Mouse (Mus musculus): ENCODE data around the gene Gpc1. TPM values are rescaled to one million over a fixed set of nuclear protein-coding genes. Genes with fewer than 3 reads are reported as not detected.
A peak's percentile ranks its signal among the peaks of the same experiment; 100 is the strongest.

Gene Gpc1
- polyA plus RNA-seq, 1 experiment from 2014 or later = 65.7 TPM

DNA sequence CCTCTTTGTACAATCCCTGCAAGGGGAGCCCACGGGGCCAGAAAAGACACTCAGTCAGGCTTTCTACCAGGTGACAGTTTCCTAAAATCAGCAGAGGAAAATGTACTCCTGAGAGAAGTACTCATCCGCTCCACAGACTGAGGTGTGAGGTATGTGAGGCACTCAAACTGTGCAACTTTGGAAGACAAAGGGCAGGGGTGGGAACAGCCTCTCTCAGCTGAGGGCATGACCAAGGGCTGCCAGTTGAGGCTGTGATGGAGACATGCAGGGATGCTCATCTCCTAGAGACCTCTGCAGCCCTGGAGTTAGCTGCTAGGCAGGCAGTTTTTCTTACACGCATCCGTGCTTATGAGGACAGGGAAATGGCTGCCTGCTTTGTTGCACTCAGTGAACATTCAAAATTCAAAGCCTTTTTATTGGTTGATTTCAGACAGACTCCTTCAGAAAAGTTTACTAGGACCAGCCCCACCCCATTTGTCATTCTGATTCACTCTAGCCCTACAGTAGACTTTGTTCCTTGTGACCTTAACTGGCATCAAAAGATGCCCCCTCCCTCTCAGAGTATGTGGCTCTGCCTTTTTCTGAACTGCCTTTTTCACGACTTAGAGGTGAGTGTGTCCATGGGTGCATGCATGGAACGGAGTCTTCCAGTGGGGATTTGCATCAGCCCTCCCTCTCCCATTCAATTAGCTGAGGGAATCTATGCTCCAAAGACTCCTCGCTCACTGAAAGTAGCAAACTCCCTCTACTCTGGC is 57.6 kb downstream of the Gpc1 start:
- Histone ChIP-seq H3K4me1 (ENCODE audit: control insufficient read depth, insufficient read depth, low read length) (no peaks in the 10 kb centered on the region), H3K27ac (ENCODE audit: low read depth, low read length) (no peak overlapping the region), H3K27me3 (ENCODE audit: control insufficient read depth, insufficient read depth, low read length) (no peaks in the 10 kb centered on the region), H3K9me3 (ENCODE audit: control insufficient read depth, low read length) (no peaks in the 10 kb centered on the region), H3K9ac (replicated peaks; ENCODE audit: low read depth, low read length) (no peak overlapping the region), H3K4me2 (ENCODE audit: low read depth, low read length) (no peak overlapping the region), H3K4me3 (ENCODE audit: low read depth, low read length) (no peak overlapping the region), H3K36me3 (ENCODE audit: control insufficient read depth, insufficient read depth, low read length) (no peaks in the 10 kb centered on the region)
- ATAC-seq (ENCODE audit: low read depth) = no peak
- 72% methylated on average over 7 of the region's 7 CpGs for WGBS

DNA sequence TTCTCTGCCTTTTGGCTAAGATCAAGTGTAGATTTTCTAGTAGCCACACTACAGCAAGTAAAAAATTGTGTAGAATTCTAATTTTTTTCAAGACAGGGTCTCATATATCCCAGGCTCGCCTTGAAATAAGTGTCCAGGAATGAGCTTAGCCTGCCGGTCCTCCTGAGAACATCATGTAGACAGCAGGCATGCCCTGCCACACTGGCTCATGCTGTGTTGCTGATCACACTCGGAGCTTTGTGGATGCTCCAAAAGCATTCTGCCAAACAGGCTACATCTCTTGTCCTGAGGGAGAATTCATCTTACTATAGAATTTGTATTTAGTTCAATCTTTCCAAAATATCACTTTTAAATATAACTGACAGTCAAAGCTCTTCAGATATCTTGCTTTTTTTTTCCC is 61.3 kb downstream of the Gpc1 start:
- 69% methylated on average over 3 of the region's 3 CpGs for WGBS

DNA sequence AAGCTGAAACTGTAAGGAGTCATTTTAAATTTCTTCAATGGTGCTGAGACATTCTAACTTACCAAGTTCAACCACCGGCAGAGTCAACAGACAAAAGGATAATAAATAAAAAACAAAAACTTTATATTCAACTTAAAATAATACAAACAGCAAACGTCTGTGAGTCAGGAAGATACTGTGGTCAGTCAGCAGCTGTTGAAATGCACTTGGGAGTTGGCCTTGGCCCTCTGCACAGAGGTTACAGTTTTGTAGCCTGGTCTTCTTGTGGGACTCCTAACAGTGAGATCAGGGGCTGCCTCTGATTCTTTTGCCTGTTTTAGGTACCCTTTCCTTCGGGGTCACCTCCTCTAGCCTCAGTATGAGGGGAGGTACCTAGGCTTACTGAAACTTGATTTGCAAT is 62.5 kb downstream of the Gpc1 start:
- H3K4me3 ChIP-seq (ENCODE audit: low read depth, low read length) = no peak overlapping the region
- WGBS = 76% methylated on average over 3 of the region's 3 CpGs
- no peak overlapping the region for H3K9ac ChIP-seq (replicated peaks; ENCODE audit: low read depth, low read length)
- no peak for ATAC-seq (ENCODE audit: low read depth)
- H3K9me3 ChIP-seq (ENCODE audit: control insufficient read depth, low read length) = no peaks in the 10 kb centered on the region
- no peak overlapping the region for H3K27ac ChIP-seq (ENCODE audit: low read depth, low read length)
- H3K27me3 ChIP-seq (ENCODE audit: control insufficient read depth, insufficient read depth, low read length) = no peaks in the 10 kb centered on the region
- H3K4me1 ChIP-seq (ENCODE audit: control insufficient read depth, insufficient read depth, low read length) = no peaks in the 10 kb centered on the region
- no peaks in the 10 kb centered on the region for H3K36me3 ChIP-seq (ENCODE audit: control insufficient read depth, insufficient read depth, low read length)
- H3K4me2 ChIP-seq (ENCODE audit: low read depth, low read length) = no peak overlapping the region

More for the DNA sequence above, 61.3 kb downstream of the Gpc1 start:
- Histone ChIP-seq H3K27me3 (ENCODE audit: control insufficient read depth, insufficient read depth, low read length) (no peaks in the 10 kb centered on the region), H3K27ac (ENCODE audit: low read depth, low read length) (no peak overlapping the region), H3K9me3 (ENCODE audit: control insufficient read depth, low read length) (no peaks in the 10 kb centered on the region), H3K4me2 (ENCODE audit: low read depth, low read length) (no peak overlapping the region), H3K9ac (replicated peaks; ENCODE audit: low read depth, low read length) (no peak overlapping the region), H3K36me3 (ENCODE audit: control insufficient read depth, insufficient read depth, low read length) (no peaks in the 10 kb centered on the region), H3K4me1 (ENCODE audit: control insufficient read depth, insufficient read depth, low read length) (no peaks in the 10 kb centered on the region), H3K4me3 (ENCODE audit: low read depth, low read length) (no peak overlapping the region)
- ATAC-seq (ENCODE audit: low read depth) = no peak

DNA sequence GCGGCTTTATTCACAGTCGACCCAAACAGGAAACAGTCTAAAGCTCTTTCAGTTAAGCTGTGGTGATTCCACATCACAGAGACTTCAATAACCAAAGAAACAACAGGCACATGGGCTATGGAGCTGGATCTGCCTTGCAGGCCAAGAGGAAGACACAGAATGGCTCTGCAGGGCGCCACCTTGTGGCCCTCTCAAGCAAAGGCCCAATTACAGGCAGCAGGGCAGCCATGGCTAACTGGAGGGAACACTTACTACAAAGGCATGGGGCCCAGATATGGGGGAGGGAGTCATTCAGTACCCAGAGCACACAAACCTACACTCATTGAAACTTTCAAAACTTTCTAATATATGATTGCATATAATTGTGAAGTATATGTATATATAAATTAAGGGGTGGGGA is 63.6 kb downstream of the Gpc1 start:
- WGBS = 17% methylated on average over 3 of the region's 3 CpGs
- ATAC-seq (ENCODE audit: low read depth) = peak; percentile 82; the same call in 1 of the 2 replicates
- no peak overlapping the region for H3K9ac ChIP-seq (replicated peaks; ENCODE audit: low read depth, low read length)
- H3K9me3 ChIP-seq (ENCODE audit: control insufficient read depth, low read length) = no peaks in the 10 kb centered on the region
- no peaks in the 10 kb centered on the region for H3K4me1 ChIP-seq (ENCODE audit: control insufficient read depth, insufficient read depth, low read length)
- no peak overlapping the region for H3K4me3 ChIP-seq (ENCODE audit: low read depth, low read length)
- H3K27ac ChIP-seq (ENCODE audit: low read depth, low read length) = no peak overlapping the region
- H3K27me3 ChIP-seq (ENCODE audit: control insufficient read depth, insufficient read depth, low read length) = no peaks in the 10 kb centered on the region
- H3K4me2 ChIP-seq (ENCODE audit: low read depth, low read length) = no peak overlapping the region
- H3K36me3 ChIP-seq (ENCODE audit: control insufficient read depth, insufficient read depth, low read length) = no peaks in the 10 kb centered on the region

- Histone ChIP-seq H3K36me3 (ENCODE audit: control insufficient read depth, insufficient read depth, low read length) (no peaks in the 10 kb centered on the region), H3K27ac (ENCODE audit: low read depth, low read length) (no peak within 1 kb of the TSS), H3K27me3 (ENCODE audit: control insufficient read depth, insufficient read depth, low read length) (no peaks in the 10 kb centered on the region), H3K4me3 (ENCODE audit: low read depth, low read length) (no peak within 1 kb of the TSS), H3K4me1 (ENCODE audit: control insufficient read depth, insufficient read depth, low read length) (peaks cover 8% of the 10 kb centered on the region; the same call in 1 of the 2 replicates), H3K4me2 (ENCODE audit: low read depth, low read length) (peak within 1 kb of the TSS; percentile 37; the same call in 1 of the 2 replicates), H3K9ac (replicated peaks; ENCODE audit: low read depth, low read length) (no peak within 1 kb of the TSS), H3K9me3 (ENCODE audit: control insufficient read depth, low read length) (no peaks in the 10 kb centered on the region)
- ATAC-seq (ENCODE audit: low read depth) = peak; percentile 19; the same call in 1 of the 2 replicates
- WGBS = under 1% methylated on average over 15 of the region's 15 CpGs
Observed at GRCm38 (mm10) chr1:92902786-92903185, 71.3 kb downstream of the Gpc1 start, which contains the start of gene Ankmy1. Gene Ankmy1, minus strand, starts transcription at chr1:92902906.

GRCm38 (mm10) chr1:92903627-92904026 is 72.2 kb downstream of the Gpc1 start:
- WGBS = 74% methylated on average over 4 of the region's 4 CpGs
- no peak overlapping the region for H3K9ac ChIP-seq (replicated peaks; ENCODE audit: low read depth, low read length)
- H3K27ac ChIP-seq (ENCODE audit: low read depth, low read length) = no peak overlapping the region
- no peaks in the 10 kb centered on the region for H3K27me3 ChIP-seq (ENCODE audit: control insufficient read depth, insufficient read depth, low read length)
- no peaks in the 10 kb centered on the region for H3K36me3 ChIP-seq (ENCODE audit: control insufficient read depth, insufficient read depth, low read length)
- no peaks in the 10 kb centered on the region for H3K9me3 ChIP-seq (ENCODE audit: control insufficient read depth, low read length)
- ATAC-seq (ENCODE audit: low read depth) = no peak
- H3K4me1 ChIP-seq (ENCODE audit: control insufficient read depth, insufficient read depth, low read length) = peaks cover 13% of the 10 kb centered on the region; the same call in 1 of the 2 replicates
- no peak overlapping the region for H3K4me2 ChIP-seq (ENCODE audit: low read depth, low read length)
- no peak overlapping the region for H3K4me3 ChIP-seq (ENCODE audit: low read depth, low read length)

DNA sequence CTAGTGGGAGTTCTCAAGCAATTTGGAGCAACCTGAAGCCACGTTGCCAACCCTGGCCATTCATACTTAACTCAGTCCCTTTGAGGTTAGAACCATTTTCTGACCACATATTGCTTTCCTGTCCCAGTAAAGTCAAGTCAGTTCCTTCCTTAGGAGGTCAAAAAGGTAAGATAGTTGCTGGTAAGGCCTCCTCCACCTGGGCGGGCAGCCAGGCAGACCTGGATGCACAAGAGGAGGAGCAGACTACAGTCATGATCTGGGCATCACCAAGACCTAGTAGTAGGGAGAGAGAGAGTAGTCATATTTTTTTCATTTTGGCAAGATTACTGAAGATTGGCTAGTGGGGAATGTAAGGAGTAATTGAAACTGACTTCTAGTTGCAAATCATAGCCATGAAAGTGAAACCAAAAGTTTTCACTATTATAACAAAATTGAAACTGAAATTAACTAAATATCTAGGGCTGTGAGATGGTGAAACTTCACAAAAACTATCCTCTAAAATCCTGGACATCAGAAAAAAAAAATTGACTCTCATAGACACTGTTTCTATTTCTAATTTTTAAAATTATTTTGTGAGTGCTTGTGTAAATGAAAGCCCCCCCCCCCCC is 74.4 kb downstream of the Gpc1 start:
- Histone ChIP-seq H3K4me2 (ENCODE audit: low read depth, low read length) (no peak overlapping the region), H3K27me3 (ENCODE audit: control insufficient read depth, insufficient read depth, low read length) (no peaks in the 10 kb centered on the region), H3K36me3 (ENCODE audit: control insufficient read depth, insufficient read depth, low read length) (no peaks in the 10 kb centered on the region), H3K9ac (replicated peaks; ENCODE audit: low read depth, low read length) (no peak overlapping the region), H3K27ac (ENCODE audit: low read depth, low read length) (no peak overlapping the region), H3K4me3 (ENCODE audit: low read depth, low read length) (no peak overlapping the region), H3K9me3 (ENCODE audit: control insufficient read depth, low read length) (no peaks in the 10 kb centered on the region), H3K4me1 (ENCODE audit: control insufficient read depth, insufficient read depth, low read length) (peaks cover 21% of the 10 kb centered on the region)
- 89% methylated on average over 2 of the region's 2 CpGs for WGBS
- ATAC-seq (ENCODE audit: low read depth) = no peak

GRCm38 (mm10) chr1:92906779-92907631 is 75.6 kb downstream of the Gpc1 start, which contains the start of gene Dusp28:
Gene Dusp28, plus strand, starts transcription at chr1:92906981.
- WGBS = under 1% methylated on average over 80 of the region's 81 CpGs
- Histone ChIP-seq H3K36me3 (ENCODE audit: control insufficient read depth, insufficient read depth, low read length) (no peaks in the 10 kb centered on the region), H3K9me3 (ENCODE audit: control insufficient read depth, low read length) (no peaks in the 10 kb centered on the region), H3K4me2 (ENCODE audit: low read depth, low read length) (peak within 1 kb of the TSS; percentile 76), H3K4me3 (ENCODE audit: low read depth, low read length) (peak within 1 kb of the TSS; percentile 83), H3K27ac (ENCODE audit: low read depth, low read length) (peak within 1 kb of the TSS; percentile 91), H3K9ac (replicated peaks; ENCODE audit: low read depth, low read length) (peak within 1 kb of the TSS; percentile 74), H3K27me3 (ENCODE audit: control insufficient read depth, insufficient read depth, low read length) (no peaks in the 10 kb centered on the region), H3K4me1 (ENCODE audit: control insufficient read depth, insufficient read depth, low read length) (peaks cover 29% of the 10 kb centered on the region)
- peak; percentile 87 for ATAC-seq (ENCODE audit: low read depth)
